Mouse (Mus musculus) spleen, adult 2 months (tissue): ENCODE results near the gene Borcs7.

Experiments
- CTCF ChIP-seq: fragments of 200-500 bp; IDR thresholded peaks from 2 replicates; pipeline ENCODE4 v1.5.1; 2011; ENCODE audit warnings: mild to moderate bottlenecking, inconsistent platforms; ENCODE audit not compliant: insufficient read depth, insufficient read length, insufficient replicate concordance; ENCODE audit errors: extremely low read depth
- POLR2A ChIP-seq: fragments of 200-500 bp; IDR thresholded peaks from 2 replicates; pipeline ENCODE4 v1.6.1; 2011; ENCODE audit warnings: low read depth, low read length, inconsistent platforms

GRCm38 (mm10) chr19:46690387-46690786 is 681 bp downstream of the Borcs7 start:
- TF ChIP-seq CTCF, result no peak
- TF ChIP-seq POLR2A, result no peak
